Mouse (Mus musculus): Measurements from ENCODE around the gene Eif4a3.
"Not testable (repeated sequence)": the region's sequence is repeated elsewhere in the genome, so short reads cannot be mapped to it uniquely, and the experiment has no call there.

The Eif4a3 gene

GRCm38 (mm10) chr11:119297996-119298395 lies 1.9 kb downstream of the Eif4a3 start:
- DNase-seq: no peak

GRCm38 (mm10) chr11:119292861-119293260 lies 7.0 kb downstream of the Eif4a3 start:
- DNase-seq: not testable (repeated sequence)

- DNase-seq: no peak
Observed at GRCm38 (mm10) chr11:119287207-119287992, 12.5 kb downstream of the Eif4a3 start.

- no peak for DNase-seq
Observed at GRCm38 (mm10) chr11:119285791-119286527, 13.9 kb downstream of the Eif4a3 start.

- DNase-seq: no peak
Observed at GRCm38 (mm10) chr11:119281030-119281429, 18.9 kb downstream of the Eif4a3 start.

GRCm38 (mm10) chr11:119273186-119273930 lies 26.5 kb downstream of the Eif4a3 start:
- no peak for DNase-seq

GRCm38 (mm10) chr11:119272492-119272891 lies 27.4 kb downstream of the Eif4a3 start:
- not testable (repeated sequence) for DNase-seq

- DNase-seq: no peak
Observed at GRCm38 (mm10) chr11:119268557-119269195, 31.2 kb downstream of the Eif4a3 start.

- DNase-seq: peak; percentile 97
Observed at GRCm38 (mm10) chr11:119267768-119268556, 31.9 kb downstream of the Eif4a3 start, which contains the start of gene Gaa. Gene Gaa, plus strand, starts transcription at chr11:119267887.

- DNase-seq: peak; percentile 85
Observed at GRCm38 (mm10) chr11:119267241-119267674, 32.6 kb downstream of the Eif4a3 start.

- DNase-seq: no peak
Observed at GRCm38 (mm10) chr11:119265811-119266210, 34.1 kb downstream of the Eif4a3 start.

- DNase-seq: no peak
Observed at GRCm38 (mm10) chr11:119264413-119264812, 35.5 kb downstream of the Eif4a3 start.

GRCm38 (mm10) chr11:119259977-119260376 lies 39.9 kb downstream of the Eif4a3 start:
- no peak for DNase-seq

GRCm38 (mm10) chr11:119258572-119259322 lies 41.1 kb downstream of the Eif4a3 start:
- peak; percentile 79 for DNase-seq

- DNase-seq: no peak
Observed at GRCm38 (mm10) chr11:119258216-119258571, 41.7 kb downstream of the Eif4a3 start.

- DNase-seq: peak; percentile 56
Observed at GRCm38 (mm10) chr11:119256557-119256956, 43.3 kb downstream of the Eif4a3 start.

GRCm38 (mm10) chr11:119252854-119253541 lies 46.9 kb downstream of the Eif4a3 start:
- no peak for DNase-seq

GRCm38 (mm10) chr11:119250998-119251397 lies 48.9 kb downstream of the Eif4a3 start:
- DNase-seq: no peak

GRCm38 (mm10) chr11:119249011-119249410 lies 50.9 kb downstream of the Eif4a3 start:
- DNase-seq: peak; percentile 83

- not testable (repeated sequence) for DNase-seq
Observed at GRCm38 (mm10) chr11:119245543-119245942, 54.3 kb downstream of the Eif4a3 start.
